Mouse (Mus musculus): ENCODE data around the gene Pcnx2. TPM values are rescaled to one million over a fixed set of nuclear protein-coding genes. Genes with fewer than 3 reads are reported as not detected.

Gene Pcnx2
- polyA plus RNA-seq, 1 experiment from 2014 or later = 7.5 TPM

GRCm38 (mm10) chr8:125880447-125880846 lies 17.7 kb downstream of the Pcnx2 start:
- Histone ChIP-seq H3K36me3 (ENCODE audit: control insufficient read depth, insufficient read depth, low read length) (no peaks in the 10 kb centered on the region), H3K9me3 (ENCODE audit: control insufficient read depth, low read length) (no peaks in the 10 kb centered on the region), H3K4me1 (ENCODE audit: control insufficient read depth, insufficient read depth, low read length) (no peaks in the 10 kb centered on the region), H3K27ac (ENCODE audit: low read depth, low read length) (no peak overlapping the region), H3K4me2 (ENCODE audit: low read depth, low read length) (no peak overlapping the region), H3K4me3 (ENCODE audit: low read depth, low read length) (no peak overlapping the region), H3K9ac (replicated peaks; ENCODE audit: low read depth, low read length) (no peak overlapping the region), H3K27me3 (ENCODE audit: control insufficient read depth, insufficient read depth, low read length) (no peaks in the 10 kb centered on the region)
- ATAC-seq (ENCODE audit: low read depth) = no peak
- WGBS = 94% methylated on average over 4 of the region's 4 CpGs

- Histone ChIP-seq H3K4me3 (ENCODE audit: low read depth, low read length) (no peak overlapping the region), H3K9me3 (ENCODE audit: control insufficient read depth, low read length) (no peaks in the 10 kb centered on the region), H3K36me3 (ENCODE audit: control insufficient read depth, insufficient read depth, low read length) (0 out of 2 replicates have a peak, but pooled peaks cover 2% of the 10 kb centered on the region), H3K4me2 (ENCODE audit: low read depth, low read length) (no peak overlapping the region), H3K4me1 (ENCODE audit: control insufficient read depth, insufficient read depth, low read length) (peaks cover 4% of the 10 kb centered on the region), H3K9ac (replicated peaks; ENCODE audit: low read depth, low read length) (no peak overlapping the region), H3K27me3 (ENCODE audit: control insufficient read depth, insufficient read depth, low read length) (no peaks in the 10 kb centered on the region), H3K27ac (ENCODE audit: low read depth, low read length) (no peak overlapping the region)
- ATAC-seq (ENCODE audit: low read depth) = no peak
- WGBS = 94% methylated on average over 2 of the region's 2 CpGs
Measured at GRCm38 (mm10) chr8:125873250-125873534, 24.9 kb downstream of the Pcnx2 start.

- no peak overlapping the region for H3K4me2 ChIP-seq (ENCODE audit: low read depth, low read length)
- ATAC-seq (ENCODE audit: low read depth) = no peak
- WGBS = 54% methylated on average over 9 of the region's 9 CpGs
Measured at GRCm38 (mm10) chr8:125872501-125873249, 25.4 kb downstream of the Pcnx2 start.

GRCm38 (mm10) chr8:125870821-125871321 lies 27.2 kb downstream of the Pcnx2 start:
- peak; percentile 76 for ATAC-seq (ENCODE audit: low read depth)
- Histone ChIP-seq H3K27me3 (ENCODE audit: control insufficient read depth, insufficient read depth, low read length) (no peaks in the 10 kb centered on the region), H3K4me3 (ENCODE audit: low read depth, low read length) (no peak overlapping the region), H3K36me3 (ENCODE audit: control insufficient read depth, insufficient read depth, low read length) (0 out of 2 replicates have a peak, but pooled peaks cover 2% of the 10 kb centered on the region), H3K27ac (ENCODE audit: low read depth, low read length) (no peak overlapping the region), H3K9ac (replicated peaks; ENCODE audit: low read depth, low read length) (peak overlapping the region; percentile 32; the same call in 1 of the 2 replicates), H3K9me3 (ENCODE audit: control insufficient read depth, low read length) (no peaks in the 10 kb centered on the region), H3K4me1 (ENCODE audit: control insufficient read depth, insufficient read depth, low read length) (peaks cover 4% of the 10 kb centered on the region), H3K4me2 (ENCODE audit: low read depth, low read length) (no peak overlapping the region)
- 3% methylated on average over 7 of the region's 7 CpGs for WGBS

More at GRCm38 (mm10) chr8:125872501-125873249, 25.4 kb downstream of the Pcnx2 start:
- Histone ChIP-seq H3K9me3 (ENCODE audit: control insufficient read depth, low read length) (no peaks in the 10 kb centered on the region), H3K36me3 (ENCODE audit: control insufficient read depth, insufficient read depth, low read length) (0 out of 2 replicates have a peak, but pooled peaks cover 2% of the 10 kb centered on the region), H3K4me1 (ENCODE audit: control insufficient read depth, insufficient read depth, low read length) (peaks cover 4% of the 10 kb centered on the region), H3K9ac (replicated peaks; ENCODE audit: low read depth, low read length) (no peak overlapping the region), H3K27ac (ENCODE audit: low read depth, low read length) (no peak overlapping the region), H3K27me3 (ENCODE audit: control insufficient read depth, insufficient read depth, low read length) (no peaks in the 10 kb centered on the region), H3K4me3 (ENCODE audit: low read depth, low read length) (no peak overlapping the region)

- H3K4me2 ChIP-seq (ENCODE audit: low read depth, low read length) = no peak overlapping the region
- H3K9me3 ChIP-seq (ENCODE audit: control insufficient read depth, low read length) = no peaks in the 10 kb centered on the region
- 33% methylated on average over 6 of the region's 6 CpGs for WGBS
- H3K9ac ChIP-seq (replicated peaks; ENCODE audit: low read depth, low read length) = 0 out of 2 replicates have a peak overlapping the region, but pooled peaks have one; percentile 32
- no peaks in the 10 kb centered on the region for H3K27me3 ChIP-seq (ENCODE audit: control insufficient read depth, insufficient read depth, low read length)
- no peak overlapping the region for H3K27ac ChIP-seq (ENCODE audit: low read depth, low read length)
- H3K36me3 ChIP-seq (ENCODE audit: control insufficient read depth, insufficient read depth, low read length) = 0 out of 2 replicates have a peak, but pooled peaks cover 2% of the 10 kb centered on the region
- peaks cover 4% of the 10 kb centered on the region for H3K4me1 ChIP-seq (ENCODE audit: control insufficient read depth, insufficient read depth, low read length)
- no peak overlapping the region for H3K4me3 ChIP-seq (ENCODE audit: low read depth, low read length)
- ATAC-seq (ENCODE audit: low read depth) = 0 out of 2 replicates have a peak, but pooled peaks have one; percentile 19
Measured at GRCm38 (mm10) chr8:125870179-125870702, 27.9 kb downstream of the Pcnx2 start.

- Histone ChIP-seq H3K4me1 (ENCODE audit: control insufficient read depth, insufficient read depth, low read length) (peaks cover 4% of the 10 kb centered on the region), H3K4me2 (ENCODE audit: low read depth, low read length) (no peak overlapping the region), H3K36me3 (ENCODE audit: control insufficient read depth, insufficient read depth, low read length) (0 out of 2 replicates have a peak, but pooled peaks cover 2% of the 10 kb centered on the region), H3K27me3 (ENCODE audit: control insufficient read depth, insufficient read depth, low read length) (no peaks in the 10 kb centered on the region), H3K4me3 (ENCODE audit: low read depth, low read length) (no peak overlapping the region), H3K9ac (replicated peaks; ENCODE audit: low read depth, low read length) (no peak overlapping the region), H3K27ac (ENCODE audit: low read depth, low read length) (no peak overlapping the region), H3K9me3 (ENCODE audit: control insufficient read depth, low read length) (no peaks in the 10 kb centered on the region)
- ATAC-seq (ENCODE audit: low read depth) = no peak
- WGBS = 81% methylated on average over 3 of the region's 3 CpGs
Measured at GRCm38 (mm10) chr8:125869739-125870138, 28.4 kb downstream of the Pcnx2 start.

- Histone ChIP-seq H3K4me2 (ENCODE audit: low read depth, low read length) (no peak overlapping the region), H3K27me3 (ENCODE audit: control insufficient read depth, insufficient read depth, low read length) (no peaks in the 10 kb centered on the region), H3K4me3 (ENCODE audit: low read depth, low read length) (no peak overlapping the region), H3K27ac (ENCODE audit: low read depth, low read length) (no peak overlapping the region), H3K9me3 (ENCODE audit: control insufficient read depth, low read length) (no peaks in the 10 kb centered on the region), H3K36me3 (ENCODE audit: control insufficient read depth, insufficient read depth, low read length) (no peaks in the 10 kb centered on the region), H3K9ac (replicated peaks; ENCODE audit: low read depth, low read length) (no peak overlapping the region), H3K4me1 (ENCODE audit: control insufficient read depth, insufficient read depth, low read length) (peaks cover 4% of the 10 kb centered on the region)
- no peak for ATAC-seq (ENCODE audit: low read depth)
- WGBS = 65% methylated on average over 7 of the region's 7 CpGs
Measured at GRCm38 (mm10) chr8:125868552-125868951, 29.6 kb downstream of the Pcnx2 start.

- peaks cover 11% of the 10 kb centered on the region for H3K4me1 ChIP-seq (ENCODE audit: control insufficient read depth, insufficient read depth, low read length)
- no peak for ATAC-seq (ENCODE audit: low read depth)
- H3K27me3 ChIP-seq (ENCODE audit: control insufficient read depth, insufficient read depth, low read length) = no peaks in the 10 kb centered on the region
- no peak overlapping the region for H3K9ac ChIP-seq (replicated peaks; ENCODE audit: low read depth, low read length)
- H3K36me3 ChIP-seq (ENCODE audit: control insufficient read depth, insufficient read depth, low read length) = no peaks in the 10 kb centered on the region
- no peaks in the 10 kb centered on the region for H3K9me3 ChIP-seq (ENCODE audit: control insufficient read depth, low read length)
- H3K27ac ChIP-seq (ENCODE audit: low read depth, low read length) = no peak overlapping the region
- whole genome bisulfite sequencing = 78% methylated on average over 12 of the region's 12 CpGs
- H3K4me2 ChIP-seq (ENCODE audit: low read depth, low read length) = no peak overlapping the region
- no peak overlapping the region for H3K4me3 ChIP-seq (ENCODE audit: low read depth, low read length)
Measured at GRCm38 (mm10) chr8:125866125-125866524, 32.0 kb downstream of the Pcnx2 start.

GRCm38 (mm10) chr8:125857251-125857650 lies 40.9 kb downstream of the Pcnx2 start:
- H3K4me3 ChIP-seq (ENCODE audit: low read depth, low read length) = no peak overlapping the region
- no peak overlapping the region for H3K9ac ChIP-seq (replicated peaks; ENCODE audit: low read depth, low read length)
- 0 out of 2 replicates have a peak, but pooled peaks cover 3% of the 10 kb centered on the region for H3K4me1 ChIP-seq (ENCODE audit: control insufficient read depth, insufficient read depth, low read length)
- no peak overlapping the region for H3K4me2 ChIP-seq (ENCODE audit: low read depth, low read length)
- no peak overlapping the region for H3K27ac ChIP-seq (ENCODE audit: low read depth, low read length)
- H3K9me3 ChIP-seq (ENCODE audit: control insufficient read depth, low read length) = no peaks in the 10 kb centered on the region
- peaks cover 4% of the 10 kb centered on the region; the same call in 1 of the 2 replicates for H3K36me3 ChIP-seq (ENCODE audit: control insufficient read depth, insufficient read depth, low read length)
- ATAC-seq (ENCODE audit: low read depth) = no peak
- WGBS = 63% methylated on average over 6 of the region's 6 CpGs
- no peaks in the 10 kb centered on the region; the same call in 1 of the 2 replicates for H3K27me3 ChIP-seq (ENCODE audit: control insufficient read depth, insufficient read depth, low read length)

All from neural tube, embryonic 14.5 days (tissue).